8 mouse cellular contexts compared by ENCODE assay signal in the genomic region with DNA sequence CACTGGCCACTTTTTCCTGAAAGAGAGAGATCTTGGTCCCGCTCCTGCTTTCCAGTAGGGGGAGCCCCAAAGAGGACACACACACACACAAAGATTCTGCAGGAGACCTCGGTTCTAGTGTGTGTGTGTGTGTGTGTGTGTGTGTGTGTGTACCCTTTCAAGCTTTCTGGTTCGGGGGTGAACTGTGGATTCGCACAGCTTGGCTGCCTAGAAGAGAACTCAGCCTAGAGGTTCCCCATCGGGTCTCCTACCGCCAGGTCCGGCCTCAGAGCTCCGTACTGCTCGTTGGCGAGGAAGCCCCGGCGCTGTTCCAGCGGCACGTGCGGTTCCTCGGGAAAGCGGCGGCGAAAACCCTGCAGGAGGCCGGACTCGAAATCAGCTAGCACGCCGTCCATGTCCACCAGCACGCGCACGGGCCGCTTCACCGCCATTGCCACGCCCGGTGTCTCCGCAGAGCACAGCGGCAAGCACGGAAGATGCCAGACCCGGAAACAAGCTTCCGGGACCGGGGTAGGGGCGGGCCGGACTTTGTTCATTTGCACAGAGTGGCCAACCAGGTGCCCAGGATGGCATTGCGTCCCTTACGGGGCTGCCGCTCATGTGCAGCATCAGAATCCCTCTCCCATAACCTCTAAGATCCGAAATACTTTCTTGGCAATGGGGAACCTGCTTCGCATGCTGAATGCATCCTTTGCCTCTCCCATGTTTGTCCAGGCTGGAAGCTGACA. TPM values are rescaled to one million over a fixed set of nuclear protein-coding genes. Genes with fewer than 3 reads are reported as not detected.
DNase-seq lines count a peak whose midpoint lies in the region; ATAC-seq and TF ChIP-seq lines count a peak whose summit lies in the region.

A gene (minus strand): TSS at position 507 of the 728 bp plus-strand sequence.

- no peaks in the 10 kb centered on the region for H3K27me3 ChIP-seq in hindbrain, postnatal 0 days (ENCODE audit: insufficient read depth, low read length)

- peak within 1 kb of the TSS; percentile 42; the same call in 1 of the 2 replicates for H3K27ac ChIP-seq in cortical plate, adult 2 months (ENCODE audit: insufficient read depth, low read length)
- H3K27ac ChIP-seq in hindbrain, postnatal 0 days, result peak within 1 kb of the TSS; percentile 87
- peak within 1 kb of the TSS; percentile 82 for H3K27ac ChIP-seq in left cerebral cortex, adult 2 months
- peak within 1 kb of the TSS; percentile 55 for H3K27ac ChIP-seq in macrophage

- peak within 1 kb of the TSS; percentile 76 for H3K9ac ChIP-seq in hindbrain, postnatal 0 days (replicated peaks; ENCODE audit: low read length)

- ATAC-seq in activated CD4-positive, CD25-positive, alpha-beta regulatory T cell, adult 4 months, result peak; percentile 99
- peak; percentile 92 for ATAC-seq in hindbrain, postnatal 0 days

- DNase-seq in gastrocnemius, adult 8-10 months (ENCODE audit: low spot score in 2 of 2), result peak; percentile 55
- DNase-seq in hindbrain, postnatal 0 days (ENCODE audit: low spot score), result peak; percentile 91
- peak; percentile 82 to 84 for DNase-seq in left cerebral cortex, adult 2 months (ENCODE audit: extremely low spot score in 1 of 2, low spot score in 2 of 2)
- DNase-seq in retina, postnatal 7 days (ENCODE audit: low read depth, low spot score), result peak; percentile 48
- DNase-seq in urinary bladder, adult 18-20 months (ENCODE audit: low spot score in 2 of 2), result peak; percentile 77 to 85

- TF ChIP-seq CTCF in cortical plate, adult 2 months (IDR thresholded peaks at IDR 0.05; ENCODE audit: extremely low read depth, insufficient read depth, low read length), result peak; percentile 64
- TF ChIP-seq CTCF in hindbrain, postnatal 0 days (IDR thresholded peaks at IDR 0.05; ENCODE audit: low read depth), result peak; percentile 87
- TF ChIP-seq CTCF in left cerebral cortex, adult 2 months (IDR thresholded peaks at IDR 0.05), result peak; percentile 80

- peak within 1 kb of the TSS; percentile 76 for H3K4me3 ChIP-seq in cortical plate, adult 2 months (ENCODE audit: insufficient read depth, low read length)
- H3K4me3 ChIP-seq in hindbrain, postnatal 0 days (ENCODE audit: low read length), result peak within 1 kb of the TSS; percentile 72
- H3K4me3 ChIP-seq in left cerebral cortex, adult 2 months, result peak within 1 kb of the TSS; percentile 66
- H3K4me3 ChIP-seq in macrophage (ENCODE audit: inconsistent target), result peak within 1 kb of the TSS; percentile 57

- H3K4me1 ChIP-seq in cortical plate, adult 2 months (ENCODE audit: control insufficient read depth, insufficient read depth, low read length), result no peaks in the 10 kb centered on the region
- peaks cover 5% of the 10 kb centered on the region; the same call in 1 of the 2 replicates for H3K4me1 ChIP-seq in hindbrain, postnatal 0 days (ENCODE audit: insufficient read depth, low read length)

- intact Hi-C loops in left cerebral cortex, adult 2 months (cut with DNase I), result loop anchor here (1.0 to 10.0 kb wide), 3 partner anchors 23 to 323 kb away; a partner anchor contains a TSS

- WGBS in hindbrain, postnatal 0 days, result under 1% methylated on average over 43 of the region's 43 CpGs
- under 1% methylated on average over 41 of the region's 43 CpGs for WGBS in macrophage (ENCODE audit: missing documents)

- H3K4me2 ChIP-seq in hindbrain, postnatal 0 days (ENCODE audit: low read depth, low read length), result peak within 1 kb of the TSS; percentile 79

- TF ChIP-seq POLR2A in cortical plate, adult 2 months (IDR thresholded peaks at IDR 0.05; ENCODE audit: extremely low read depth, insufficient read depth, low read length), result peak; percentile 57

- H3K9me3 ChIP-seq in hindbrain, postnatal 0 days (ENCODE audit: low read length), result no peaks in the 10 kb centered on the region

- H3K79me2 ChIP-seq in macrophage (ENCODE audit: inconsistent target), result peaks cover 47% of the 10 kb centered on the region

- H3K36me3 ChIP-seq in hindbrain, postnatal 0 days (ENCODE audit: insufficient read depth, low read length), result no peaks in the 10 kb centered on the region; the same call in 1 of the 2 replicates
- peaks cover 15% of the 10 kb centered on the region; the same call in 1 of the 2 replicates for H3K36me3 ChIP-seq in macrophage (ENCODE audit: inconsistent target)

RNA-seq across cellular contexts. Expression of the gene that starts here (rescaled TPM):
- polyA plus RNA-seq in activated CD4-positive, CD25-positive, alpha-beta regulatory T cell, adult 4 months (2017; shearing (Covaris generic)), result 100 to 1,000 TPM; 287 to 293 TPM
- polyA plus RNA-seq in cortical plate, adult 2 months (2012; rRNA removed), result 85.5 and 85.8 TPM in 2 replicates
- 1 to 10 TPM; 5.4 to 7.4 (median 6.6) TPM for total RNA-seq in gastrocnemius, adult 8-10 months (2022)
- 54.3 and 62.2 TPM in 2 replicates for total RNA-seq in hindbrain, postnatal 0 days (2014; rRNA removed)
- 129 and 130 TPM in 2 replicates for polyA plus RNA-seq in hindbrain, postnatal 0 days (2015; fragmentation: Nextera tagmentation; extraction: Ambion mirVana)
- 10 to 100 TPM; 57.6 to 67.2 TPM for total RNA-seq in left cerebral cortex, adult 2 months (2021)
- 10 to 100 TPM in 25 of 26 experiments, 1 to 10 TPM in 1; 9.6 to 84.8 (median 39.6) TPM for total RNA-seq in macrophage (2018; cell fraction: chromatin; rRNA removed)
- total RNA-seq in macrophage (2018; cell fraction: cytosol; rRNA removed), result 10 to 100 TPM; 55.5 to 84.1 (median 74.9) TPM
- total RNA-seq in macrophage (2018; cell fraction: nucleus; rRNA removed), result 10 to 100 TPM; 17.9 to 67.4 (median 43.0) TPM
- 54.5 to 73.7 TPM (median 60.1 TPM) in 3 replicates for polyA plus RNA-seq in macrophage (2018)

Comparison
In these comparisons a context has a peak if more than half of its experiments do, and no peak if none do; other contexts are left out.
1. Peak in every context shown above with its lines: DNase-seq, ATAC-seq, H3K4me3 ChIP-seq and H3K27ac ChIP-seq.